Mouse (Mus musculus) heart, postnatal 4 days (tissue): ENCODE data around the gene Fcgrt. TPM values are rescaled to one million over a fixed set of nuclear protein-coding genes. Genes with fewer than 3 reads are reported as not detected.

Experiments
- DNase-seq: peaks from one replicate; pipeline ENCODE4 v3.0.0; 2021
- microRNA-seq, 2 experiments: library from miRNA; unstranded; fragments of <30 nt; microRNA quantifications; one replicate each; pipeline ENCODE4 v1.2.0; 2021 to 2022
- total RNA-seq, 2 experiments: library from RNA; stranded (reverse); gene quantifications; 2 replicates each; pipeline ENCODE4 v1.2.3; 2021

Fcgrt gene
- total RNA-seq, 2 experiments from 2014 or later: 35.3 to 41.1 TPM

DNA sequence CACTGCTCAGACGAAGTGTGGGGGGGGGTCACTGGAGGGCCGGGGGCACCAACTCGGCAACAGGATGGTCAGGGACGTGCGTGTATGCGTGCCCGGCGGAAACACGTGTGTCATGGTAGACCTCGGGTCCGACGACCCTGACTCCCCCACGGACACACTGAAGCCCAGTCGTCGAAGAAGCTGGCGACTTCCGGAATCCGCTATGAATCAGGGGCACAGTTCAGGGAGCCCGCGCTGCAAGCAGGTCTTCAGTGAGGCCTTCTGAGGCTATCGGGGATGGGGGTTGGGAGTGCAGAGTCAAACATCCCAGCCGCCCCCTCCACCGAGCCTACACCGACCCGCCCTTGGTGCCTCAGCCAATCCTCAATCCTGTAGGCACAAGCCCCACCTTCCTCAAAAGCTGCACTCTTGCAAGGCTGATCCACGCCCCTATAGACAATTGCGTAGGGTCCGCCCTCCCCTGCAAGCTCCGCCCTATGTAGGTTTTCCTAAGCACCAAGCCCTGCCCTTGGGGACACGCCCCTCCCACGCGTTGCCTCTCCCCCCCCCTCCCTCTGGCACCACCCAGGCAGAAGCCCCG is 49.6 kb downstream of the Fcgrt start:
- peak; percentile 94 for DNase-seq

- DNase-seq: peak; percentile 74
These were observed 50.3 kb downstream of the Fcgrt start for GRCm38 (mm10) chr7:45053117-45053930.

- no peak for DNase-seq
These were observed 50.9 kb downstream of the Fcgrt start, which contains the start of gene Prr12 for GRCm38 (mm10) chr7:45052862-45053116. Prr12 (minus strand) TSS chr7:45052881.

DNA sequence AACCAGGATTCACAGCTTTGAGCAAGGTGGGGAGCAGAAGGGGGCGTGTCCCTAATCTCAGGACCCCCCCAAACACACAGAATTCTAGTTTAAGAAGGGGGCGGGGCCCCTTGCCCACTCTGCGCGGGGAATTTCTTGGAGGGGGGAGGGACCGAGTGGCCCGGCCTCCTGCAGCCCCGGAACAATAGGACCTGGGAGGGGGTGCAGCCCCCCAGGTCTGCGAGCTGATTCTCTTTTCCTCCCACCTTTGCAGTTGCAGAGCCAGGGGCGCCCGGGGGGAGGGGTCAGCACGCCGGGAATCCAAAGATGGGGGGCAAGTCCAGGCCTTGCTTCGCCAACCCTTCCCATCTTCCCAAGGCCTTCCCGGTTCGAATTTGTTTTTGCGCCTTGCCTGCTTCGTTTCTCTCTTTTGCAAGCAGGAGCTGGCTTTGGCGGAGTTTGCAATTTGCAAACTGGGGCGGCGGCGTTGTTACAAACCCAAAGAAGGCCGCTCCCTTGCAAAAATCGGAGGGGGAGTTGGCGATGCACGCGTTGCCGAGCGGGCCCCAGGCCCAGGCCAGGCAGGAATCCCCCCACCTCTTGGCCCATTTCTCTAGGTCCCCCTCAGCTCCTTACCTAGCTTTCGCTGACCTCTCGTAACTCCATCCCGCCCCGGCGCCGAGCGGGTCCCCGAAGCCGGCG is 51.3 kb downstream of the Fcgrt start:
- DNase-seq: peak; percentile 54

DNA sequence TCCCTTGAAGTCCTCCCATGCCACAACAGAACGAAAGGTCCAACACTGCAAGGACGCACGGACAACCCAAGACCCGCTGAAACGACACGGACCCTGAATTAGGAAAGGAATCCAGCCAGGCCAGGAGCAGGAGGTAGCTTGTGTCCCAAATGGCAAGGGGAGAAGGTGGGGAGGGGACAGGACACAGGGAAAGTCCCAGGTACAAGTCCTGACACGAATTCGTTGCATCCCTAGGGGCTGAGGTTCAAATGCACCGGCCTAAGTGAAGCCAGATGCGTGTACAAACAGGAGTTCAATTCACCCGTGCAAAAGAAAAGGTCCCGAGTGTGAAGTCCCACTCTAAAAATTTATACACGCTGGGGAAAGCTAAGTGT is 52.1 kb downstream of the Fcgrt start:
- DNase-seq: no peak

- peak; percentile 82 for DNase-seq
These were observed 52.6 kb downstream of the Fcgrt start for GRCm38 (mm10) chr7:45050945-45051600.

DNA sequence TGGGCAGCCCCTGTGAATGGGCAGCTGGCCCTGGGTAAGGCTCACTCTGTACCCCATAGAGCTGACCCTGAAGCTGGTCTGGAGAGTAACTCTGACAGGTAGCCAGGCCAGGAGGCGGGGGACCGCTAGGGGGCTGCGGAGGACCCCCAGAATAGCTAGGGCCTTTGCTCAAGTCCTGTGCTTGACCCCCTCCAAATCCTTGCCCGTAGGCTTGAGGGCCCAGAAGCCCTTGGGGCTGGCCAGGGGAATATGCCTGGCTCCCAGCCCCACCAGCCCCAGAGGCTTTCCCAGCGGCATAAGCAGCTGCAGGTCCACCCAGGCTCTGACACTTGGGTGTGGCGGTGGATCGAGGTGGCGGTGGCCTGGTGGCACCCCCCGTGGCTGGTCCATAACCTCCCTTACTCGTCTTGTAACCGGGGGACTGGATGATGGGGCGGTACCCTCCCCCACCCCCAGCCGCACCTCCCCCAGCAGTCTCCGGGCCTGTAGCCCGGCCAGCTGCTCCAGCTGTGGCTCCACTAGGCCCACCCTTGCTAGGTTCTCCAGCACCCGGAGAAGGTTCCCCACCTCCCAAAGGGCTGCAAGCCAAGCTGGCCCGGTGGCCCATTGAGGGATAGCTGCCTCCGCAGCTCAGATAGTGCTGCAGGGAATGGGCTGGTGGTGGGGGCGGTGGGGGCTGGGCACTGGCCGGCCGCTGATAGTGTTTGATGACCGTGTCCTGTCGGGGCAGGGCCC is 54.6 kb downstream of the Fcgrt start:
- DNase-seq: no peak

DNA sequence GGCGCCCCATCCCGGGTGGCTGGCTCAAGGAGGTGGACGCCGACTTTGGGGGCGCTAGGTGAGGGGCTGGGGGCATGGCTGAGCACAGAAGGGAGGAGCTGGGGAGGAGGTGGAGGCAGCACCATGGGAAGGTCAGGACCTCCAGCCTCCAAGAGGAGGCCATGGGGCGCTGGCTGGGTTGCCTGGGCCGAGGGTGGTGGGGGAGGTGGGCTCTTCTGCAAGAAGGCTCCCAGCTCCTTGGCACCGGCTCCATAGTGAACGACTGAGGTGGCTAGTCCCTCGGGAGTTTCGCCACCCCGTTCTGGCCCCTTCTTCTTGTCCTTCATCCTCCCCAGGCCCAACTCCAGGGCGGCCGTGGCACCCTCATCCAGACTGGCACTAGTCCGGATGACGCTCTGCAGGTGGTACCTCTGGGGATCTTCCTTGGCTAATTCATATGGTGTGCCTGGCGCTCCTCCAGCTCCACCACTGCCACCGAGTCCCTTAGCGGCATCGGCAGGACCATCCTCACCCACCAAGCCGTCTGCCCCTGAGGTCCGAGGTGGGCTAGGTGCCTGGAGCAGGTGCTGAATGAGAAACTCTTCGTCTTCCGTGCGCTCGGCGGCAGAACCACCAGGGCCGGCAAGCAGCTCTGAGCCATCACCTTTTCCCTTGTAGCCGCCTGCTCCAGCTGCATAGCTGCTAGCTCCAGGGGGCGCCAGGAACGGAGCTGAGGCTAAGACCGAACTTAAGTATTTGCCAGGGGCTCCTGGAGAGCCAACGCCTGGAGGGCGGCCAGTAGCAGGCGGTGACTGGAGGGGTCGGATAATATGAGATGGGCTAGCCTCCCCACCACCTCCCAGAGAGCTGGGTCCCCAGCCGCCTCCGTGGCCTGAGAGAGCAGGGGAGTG is 55.4 kb downstream of the Fcgrt start:
- DNase-seq: no peak

GRCm38 (mm10) chr7:45047491-45047890 is 56.2 kb downstream of the Fcgrt start:
- DNase-seq: no peak

DNA sequence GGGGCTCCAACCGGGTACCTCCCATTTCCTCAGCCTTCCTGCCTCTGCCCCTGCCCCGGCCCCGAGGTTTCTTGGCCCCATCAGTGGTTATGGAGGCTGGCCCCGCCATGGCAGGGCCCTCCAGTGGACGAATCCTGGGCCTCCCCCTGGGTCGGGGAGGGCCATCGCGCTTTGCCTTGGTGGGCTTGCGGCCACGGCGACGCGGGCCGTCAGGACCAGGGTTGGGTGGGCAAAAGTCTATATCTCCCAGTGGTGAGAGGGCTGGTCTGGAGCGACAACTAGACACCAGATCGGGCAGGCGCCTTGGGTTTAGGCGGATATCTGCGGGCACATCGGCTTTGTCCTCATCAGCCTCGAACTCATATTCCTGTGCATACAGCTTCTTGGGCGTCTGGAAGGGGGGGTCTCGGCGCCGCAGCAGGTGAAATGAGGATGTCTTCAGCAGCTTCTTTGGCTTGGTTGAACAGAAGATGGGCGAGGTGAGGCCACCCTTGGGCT is 56.7 kb downstream of the Fcgrt start:
- DNase-seq: no peak

GRCm38 (mm10) chr7:45045741-45046140 is 57.9 kb downstream of the Fcgrt start:
- DNase-seq: no peak

DNA sequence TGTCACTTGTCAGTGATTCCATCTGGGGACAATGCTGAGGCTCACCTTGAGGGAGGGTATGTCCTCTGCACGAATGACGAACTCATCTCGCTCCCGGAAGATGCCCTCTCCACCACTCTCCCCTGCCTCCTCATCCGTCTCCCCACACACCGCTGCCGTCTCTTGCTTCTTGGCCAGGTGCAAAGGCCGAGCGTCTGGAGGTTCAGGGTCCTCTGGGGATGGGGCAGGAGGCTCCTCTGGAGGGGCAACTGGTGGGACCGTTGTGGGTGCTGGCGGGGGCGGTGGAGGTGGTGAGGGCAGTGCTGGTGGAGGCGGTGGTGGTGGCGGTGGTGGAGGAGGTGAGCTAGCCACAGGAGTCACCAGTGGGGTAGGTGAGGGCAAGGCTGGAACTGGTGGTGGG is 60.3 kb downstream of the Fcgrt start:
- no peak for DNase-seq

Small RNA genes within 50 kb of the gene (microRNA-seq; reads per million reads assigned to microRNA genes)
- gene Mir150 (221 to 331 reads per million in 2 experiments), gene Mir5121 (9.6 to 13.5 reads per million in 2 experiments)

Other genes with a start within 250 kb of the Fcgrt start
- 10 to 100 TPM; 19.6 to 19.9 TPM for gene Pnkp, start 246.7 kb downstream of the Fcgrt start, total RNA-seq
- 100 to 1,000 TPM; 237 to 248 TPM for gene Ptov1, start 234.1 kb downstream of the Fcgrt start, total RNA-seq
- 10 to 100 TPM; 74.6 to 76.3 TPM for gene Med25, start 211.1 kb downstream of the Fcgrt start, total RNA-seq
- gene Fuz, start 207.8 kb downstream of the Fcgrt start, total RNA-seq: 10 to 100 TPM; 10.7 to 10.8 TPM
- 10 to 100 TPM; 96.9 to 99.4 TPM for gene Ap2a1, start 174.4 kb downstream of the Fcgrt start, total RNA-seq
- not detected for gene Tsks, start 160.6 kb downstream of the Fcgrt start, total RNA-seq
- gene Cpt1c, start 129.0 kb downstream of the Fcgrt start, total RNA-seq: 1 to 10 TPM; 4.4 to 5.1 TPM
- 100 to 1,000 TPM; 306 to 324 TPM for gene Prmt1, start 117.3 kb downstream of the Fcgrt start, total RNA-seq
- gene Irf3, start 106.2 kb downstream of the Fcgrt start, total RNA-seq: 10 to 100 TPM; 42.0 to 43.0 TPM
- 10 to 100 TPM; 21.7 to 25.2 TPM for gene Bcl2l12, start 105.1 kb downstream of the Fcgrt start, total RNA-seq
- gene Scaf1, start 87.5 kb downstream of the Fcgrt start, total RNA-seq: 10 to 100 TPM; 78.5 to 80.3 TPM
- 10 to 100 TPM; 71.2 to 73.4 TPM for gene Rras, start 85.9 kb downstream of the Fcgrt start, total RNA-seq
- gene Prr12, start 51.0 kb downstream of the Fcgrt start, total RNA-seq: 10 to 100 TPM; 35.4 to 36.7 TPM
- 10 to 100 TPM; 31.7 to 34.6 TPM for gene Nosip, start 41.4 kb downstream of the Fcgrt start, total RNA-seq
- 10 to 100 TPM in 1 of 2 experiments, 1 to 10 TPM in 1; 9.5 to 10.2 TPM for gene Prrg2, start 41.2 kb downstream of the Fcgrt start, total RNA-seq
- gene Rcn3, start 11.6 kb downstream of the Fcgrt start, total RNA-seq: 10 to 100 TPM; 88.0 to 90.9 TPM
- gene Rps11, start 20.6 kb upstream of the Fcgrt start, total RNA-seq: 100 to 1,000 TPM; 846 to 864 TPM
- 1,000 to 10,000 TPM; 1,039 to 1,207 TPM for gene Rpl13a, start 24.9 kb upstream of the Fcgrt start, total RNA-seq
- gene Gm45713, start 32.4 kb upstream of the Fcgrt start, total RNA-seq: not detected
- 1 to 10 TPM; 1.5 to 2.1 TPM for gene Flt3l, start 32.6 kb upstream of the Fcgrt start, total RNA-seq
- gene Pih1d1, start 50.5 kb upstream of the Fcgrt start, total RNA-seq: 10 to 100 TPM; 58.5 to 67.0 TPM
- 10 to 100 TPM; 44.8 to 53.8 TPM for gene Aldh16a1, start 50.7 kb upstream of the Fcgrt start, total RNA-seq
- 10 to 100 TPM in 1 of 2 experiments, 1 to 10 TPM in 1; 9.1 to 12.4 TPM for gene Slc17a7, start 60.1 kb upstream of the Fcgrt start, total RNA-seq
- not detected for gene Gfy, start 75.7 kb upstream of the Fcgrt start, total RNA-seq
- not detected for gene Pth2, start 77.1 kb upstream of the Fcgrt start, total RNA-seq
- under 1 TPM in 1 of 2 experiments, not detected in 1; 0.25 TPM for gene Ccdc155, start 101.0 kb upstream of the Fcgrt start, total RNA-seq
- not detected for gene Dkkl1, start 108.3 kb upstream of the Fcgrt start, total RNA-seq
- 10 to 100 TPM; 66.4 to 69.4 TPM for gene Tead2, start 111.9 kb upstream of the Fcgrt start, total RNA-seq
- gene Cd37, start 135.3 kb upstream of the Fcgrt start, total RNA-seq: 1 to 10 TPM; 2.1 to 3.6 TPM
- gene Slc6a16, start 137.2 kb upstream of the Fcgrt start, total RNA-seq: under 1 TPM in 1 of 2 experiments, not detected in 1; 0.18 TPM
- not detected for gene Slc6a21, start 173.7 kb upstream of the Fcgrt start, total RNA-seq
- gene Trpm4, start 229.9 kb upstream of the Fcgrt start, total RNA-seq: 10 to 100 TPM; 26.2 to 29.2 TPM
- 100 to 1,000 TPM; 182 to 202 TPM for gene Hrc, start 231.4 kb upstream of the Fcgrt start, total RNA-seq